Mouse (Mus musculus) adrenal gland (tissue): Measurements from ENCODE around the gene Pkn1.

Experiments used
- intact Hi-C: fragments of 180-260 bp; cut with DNase I; formaldehyde crosslinking; loops from one replicate; pipeline ENCODE4 v1.15.1; 2025
- microRNA-seq, 2 experiments: library from miRNA; unstranded; fragments of <30 nt; microRNA quantifications; one replicate each; pipeline ENCODE4; 2019

Gene Pkn1

DNA sequence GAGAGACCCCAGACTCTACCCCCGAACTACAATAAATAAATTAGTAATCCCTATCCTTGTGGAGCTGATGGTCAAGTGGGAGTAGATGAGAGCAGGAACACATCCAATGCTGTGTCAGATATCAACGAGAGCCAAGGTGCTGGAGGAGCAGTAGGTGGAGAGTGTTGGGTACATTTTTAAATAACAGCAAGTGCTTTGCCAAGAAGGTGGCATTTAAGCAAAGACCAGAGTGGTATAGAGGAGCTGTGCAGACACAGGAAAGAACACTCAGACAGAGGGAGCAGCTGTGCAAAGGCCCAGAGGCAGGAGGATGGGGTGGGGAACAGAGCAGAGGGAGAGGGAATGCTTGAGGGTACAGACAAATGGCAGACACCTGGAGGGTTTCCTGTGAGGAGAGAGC, 81.9 kb downstream of the Pkn1 start:
- intact Hi-C loops, result no loop called here

DNA sequence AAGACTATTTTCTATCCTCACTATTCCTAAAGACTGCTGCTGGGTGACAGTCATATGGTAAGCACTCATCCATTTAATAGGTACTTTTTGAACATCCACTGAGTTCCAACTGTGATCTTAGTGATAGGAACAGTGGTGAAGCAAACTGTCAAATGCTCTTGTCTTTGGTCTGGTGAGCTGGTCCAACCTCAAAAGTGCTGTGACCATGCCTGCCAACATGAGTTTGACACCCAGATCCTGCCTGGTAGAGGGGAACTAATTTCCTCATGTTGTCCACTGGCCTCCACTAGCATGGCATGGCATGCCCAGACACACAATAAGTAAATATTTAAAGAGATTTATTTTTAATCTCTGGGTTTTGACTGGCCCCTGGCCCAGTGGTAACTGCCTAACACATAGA, 82.4 kb downstream of the Pkn1 start:
- intact Hi-C loops, result no loop called here

Small RNA genes lying within 50 kb of the gene (microRNA-seq; reads per million reads assigned to microRNA genes)
- gene Mir1668, result 0 to 0.62 reads per million in 2 experiments
